Mouse (Mus musculus): ENCODE data around the gene 6820408C15Rik. TPM values are rescaled to one million over a fixed set of nuclear protein-coding genes. Genes with fewer than 3 reads are reported as not detected.
"Not testable (repeated sequence)": the region's sequence is repeated elsewhere in the genome, so short reads cannot be mapped to it uniquely, and the experiment has no call there.

Gene 6820408C15Rik
- polyA plus RNA-seq, 1 experiment from 2014 or later: 0.21 TPM

DNA sequence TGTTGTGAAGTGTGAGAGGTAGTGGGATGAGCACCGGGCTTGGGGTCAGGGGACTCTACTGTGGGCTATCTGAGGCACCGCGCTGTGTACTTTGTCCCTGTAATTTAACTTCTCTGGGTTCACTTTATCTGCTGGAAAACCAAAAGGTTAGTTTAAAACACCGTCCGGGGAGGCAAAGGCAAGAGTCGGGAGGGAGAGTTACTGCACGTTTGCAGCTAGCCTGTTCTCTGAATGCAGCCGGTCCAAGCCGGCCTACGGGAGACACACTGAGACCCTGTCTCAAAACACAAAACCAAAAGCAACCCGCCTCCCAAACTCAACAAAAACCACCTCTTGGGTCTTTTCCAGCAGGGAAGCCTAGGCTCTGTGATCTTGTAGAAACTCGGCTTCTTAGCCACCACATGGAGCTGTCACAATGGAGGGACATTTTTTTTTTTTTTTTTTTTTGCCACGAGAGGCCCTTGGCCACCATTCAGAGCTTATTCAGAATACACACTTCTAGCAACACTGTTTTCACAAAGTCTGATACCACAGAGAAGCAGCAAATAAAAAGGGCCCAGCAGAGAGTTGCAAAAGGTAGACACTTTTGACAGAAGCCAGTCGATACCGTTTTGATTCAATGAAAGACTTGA lies 2.7 kb upstream of the 6820408C15Rik start:
- WGBS (ENCODE audit: insufficient replicate concordance): 21% methylated on average over 15 of the region's 15 CpGs
- Histone ChIP-seq H3K4me3 (replicated peaks) (peak overlapping the region; percentile 96), H3K4me1 (replicated peaks) (peaks cover 53% of the 10 kb centered on the region), H3K9ac (peak overlapping the region; percentile 97), H3K36me3 (peaks cover 15% of the 10 kb centered on the region), H3K27ac (peak overlapping the region; percentile 88), H3K9me3 (replicated peaks) (0 out of 2 replicates have a peak, but pooled peaks cover 3% of the 10 kb centered on the region), H3K4me2 (peak overlapping the region; percentile 87), H3K27me3 (no peaks in the 10 kb centered on the region)
- DNase-seq: no peak
- ATAC-seq (ENCODE audit: low read depth): no peak

DNA sequence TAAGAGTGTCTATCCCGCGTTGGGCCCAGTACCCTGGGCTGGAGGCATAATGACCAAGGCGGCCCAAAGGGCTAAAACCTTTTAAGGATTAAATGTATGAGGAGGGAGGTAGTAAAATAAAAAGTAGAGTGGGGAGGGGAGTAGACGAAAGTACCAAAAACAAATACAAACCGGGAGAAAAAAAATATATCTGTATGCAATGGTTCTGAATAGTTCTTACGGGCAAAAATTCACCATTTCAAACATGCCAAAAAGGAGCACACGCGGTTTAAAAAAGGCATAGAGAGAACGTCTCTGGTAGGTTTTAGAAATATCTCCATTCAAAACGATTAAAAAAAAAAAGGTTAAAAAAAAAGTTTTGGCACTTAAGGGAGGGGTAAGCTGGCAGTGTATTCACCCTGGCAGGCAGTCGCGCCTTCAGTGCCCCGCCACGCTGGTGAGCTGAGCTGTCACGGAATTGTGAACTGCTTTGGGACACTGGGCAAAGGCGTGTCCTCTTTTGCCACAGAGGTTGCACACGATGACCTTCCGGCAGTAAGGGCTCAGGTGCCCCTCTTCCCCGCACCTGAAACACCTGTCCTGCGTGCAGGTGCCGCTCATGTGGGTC lies 2.1 kb upstream of the 6820408C15Rik start:
- H3K27ac ChIP-seq: peak overlapping the region; percentile 88
- H3K9me3 ChIP-seq (replicated peaks): 0 out of 2 replicates have a peak, but pooled peaks cover 3% of the 10 kb centered on the region
- H3K36me3 ChIP-seq: peaks cover 15% of the 10 kb centered on the region
- peaks cover 53% of the 10 kb centered on the region for H3K4me1 ChIP-seq (replicated peaks)
- peak overlapping the region; percentile 97 for H3K9ac ChIP-seq
- 4% methylated on average over 21 of the region's 21 CpGs for WGBS (ENCODE audit: insufficient replicate concordance)
- peak overlapping the region; percentile 96 for H3K4me3 ChIP-seq (replicated peaks)
- ATAC-seq (ENCODE audit: low read depth): peak; percentile 47
- peak overlapping the region; percentile 87 for H3K4me2 ChIP-seq
- no peak for DNase-seq
- H3K27me3 ChIP-seq: no peaks in the 10 kb centered on the region

- Histone ChIP-seq H3K4me2 (peak overlapping the region; percentile 87), H3K9me3 (replicated peaks) (0 out of 2 replicates have a peak, but pooled peaks cover 3% of the 10 kb centered on the region), H3K4me1 (replicated peaks) (peaks cover 53% of the 10 kb centered on the region), H3K36me3 (peaks cover 15% of the 10 kb centered on the region), H3K27ac (peak overlapping the region; percentile 88), H3K9ac (peak overlapping the region; percentile 97), H3K27me3 (no peaks in the 10 kb centered on the region), H3K4me3 (replicated peaks) (peak overlapping the region; percentile 96)
- ATAC-seq (ENCODE audit: low read depth) (peak; percentile 44), DNase-seq (peak; percentile 46)
- under 1% methylated on average over 80 of the region's 86 CpGs for WGBS (ENCODE audit: insufficient replicate concordance)
Observed at GRCm38 (mm10) chr2:152413765-152414584, 1.4 kb upstream of the 6820408C15Rik start.

GRCm38 (mm10) chr2:152414591-152415165 lies 709 bp upstream of the 6820408C15Rik start, which contains the start of gene Zcchc3:
Gene Zcchc3, minus strand, starts transcription at chr2:152415027.
- WGBS (ENCODE audit: insufficient replicate concordance): under 1% methylated on average over 65 of the region's 65 CpGs
- ATAC-seq (ENCODE audit: low read depth): peak; percentile 73
- H3K9ac ChIP-seq: peak within 1 kb of the TSS; percentile 97

GRCm38 (mm10) chr2:152415786-152416185 lies 399 bp downstream of the 6820408C15Rik start:
- Histone ChIP-seq H3K9me3 (replicated peaks) (0 out of 2 replicates have a peak, but pooled peaks cover 3% of the 10 kb centered on the region), H3K4me2 (peak overlapping the region; percentile 87), H3K9ac (peak overlapping the region; percentile 97), H3K36me3 (peaks cover 15% of the 10 kb centered on the region), H3K4me1 (replicated peaks) (peaks cover 37% of the 10 kb centered on the region), H3K27ac (peak overlapping the region; percentile 88; the same call in 1 of the 2 replicates), H3K4me3 (replicated peaks) (peak overlapping the region; percentile 96), H3K27me3 (no peaks in the 10 kb centered on the region)
- no peak for DNase-seq
- no peak for ATAC-seq (ENCODE audit: low read depth)
- 92% methylated on average over 3 of the region's 3 CpGs for WGBS (ENCODE audit: insufficient replicate concordance)

More at GRCm38 (mm10) chr2:152414591-152415165, 709 bp upstream of the 6820408C15Rik start, which contains the start of gene Zcchc3:
- DNase-seq: peak; percentile 72
- Histone ChIP-seq H3K27ac (peak within 1 kb of the TSS; percentile 88), H3K4me2 (peak within 1 kb of the TSS; percentile 87), H3K4me1 (replicated peaks) (peaks cover 48% of the 10 kb centered on the region), H3K9me3 (replicated peaks) (0 out of 2 replicates have a peak, but pooled peaks cover 3% of the 10 kb centered on the region), H3K36me3 (peaks cover 15% of the 10 kb centered on the region), H3K4me3 (replicated peaks) (peak within 1 kb of the TSS; percentile 96), H3K27me3 (no peaks in the 10 kb centered on the region)

DNA sequence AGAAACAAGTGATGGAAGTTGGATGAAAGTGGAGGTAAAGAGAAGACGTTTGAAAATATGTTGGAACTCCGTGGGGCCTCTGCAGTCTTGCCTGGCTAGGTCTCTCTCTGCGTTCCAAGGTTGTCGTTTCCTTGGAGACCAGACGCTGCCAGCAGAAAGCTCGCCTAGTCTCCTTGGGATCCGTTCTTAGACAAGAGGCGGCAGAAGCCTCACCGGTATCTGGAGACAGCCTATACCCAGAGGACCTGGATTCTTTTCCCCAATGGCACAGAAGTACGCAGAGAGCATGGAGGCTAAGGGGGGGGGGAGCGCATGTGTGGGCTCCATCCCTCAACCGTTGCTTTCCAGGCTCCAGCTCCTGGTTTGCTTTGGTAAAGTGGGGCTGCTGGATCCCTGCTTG lies 12.1 kb downstream of the 6820408C15Rik start:
- H3K4me3 ChIP-seq (replicated peaks): no peak overlapping the region
- no peaks in the 10 kb centered on the region for H3K36me3 ChIP-seq
- no peaks in the 10 kb centered on the region; the same call in 1 of the 2 replicates for H3K27me3 ChIP-seq
- no peak overlapping the region for H3K27ac ChIP-seq
- WGBS (ENCODE audit: insufficient replicate concordance): 30% methylated on average over 12 of the region's 12 CpGs
- no peak for ATAC-seq (ENCODE audit: low read depth)
- no peak for DNase-seq
- H3K4me1 ChIP-seq (replicated peaks): no peaks in the 10 kb centered on the region
- H3K9me3 ChIP-seq (replicated peaks): no peaks in the 10 kb centered on the region
- H3K4me2 ChIP-seq: no peak overlapping the region
- no peak overlapping the region for H3K9ac ChIP-seq

GRCm38 (mm10) chr2:152428481-152428880 lies 13.1 kb downstream of the 6820408C15Rik start:
- not testable (repeated sequence) for H3K36me3 ChIP-seq; H3K4me3 ChIP-seq (replicated peaks); H3K9me3 ChIP-seq (replicated peaks); H3K4me1 ChIP-seq (replicated peaks); H3K27ac ChIP-seq; DNase-seq; H3K27me3 ChIP-seq; H3K9ac ChIP-seq; H3K4me2 ChIP-seq; ATAC-seq (ENCODE audit: low read depth)
- WGBS (ENCODE audit: insufficient replicate concordance): 70% methylated on average over 2 of the region's 2 CpGs

DNA sequence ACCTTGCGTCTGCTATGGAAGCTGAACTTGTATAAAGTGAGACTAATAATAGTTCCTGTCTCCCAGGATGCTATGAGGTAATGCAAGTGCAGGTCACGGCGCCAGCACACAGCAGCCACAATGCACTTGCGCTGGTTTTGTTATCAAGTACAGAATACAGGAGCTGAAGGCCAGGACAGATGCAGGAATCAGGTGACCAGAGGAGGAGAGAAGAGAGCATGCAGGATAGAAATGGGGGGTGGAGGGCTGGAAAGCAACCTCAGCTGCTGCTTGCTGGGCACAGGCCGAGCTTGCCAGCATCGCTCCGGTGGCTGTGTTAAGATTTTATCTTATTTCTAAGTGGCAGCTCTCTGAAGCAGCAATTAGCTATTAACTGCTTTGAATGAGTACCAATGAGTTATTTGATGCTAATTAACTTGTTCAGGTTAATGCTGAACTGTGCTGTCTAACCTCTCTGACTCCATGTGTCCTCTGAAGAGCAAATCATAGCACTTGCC lies 21.1 kb downstream of the 6820408C15Rik start:
- 59% methylated on average over 7 of the region's 7 CpGs for WGBS (ENCODE audit: insufficient replicate concordance)
- Histone ChIP-seq H3K27ac (no peak overlapping the region), H3K9ac (no peak overlapping the region), H3K4me2 (no peak overlapping the region), H3K27me3 (no peaks in the 10 kb centered on the region), H3K9me3 (replicated peaks) (no peaks in the 10 kb centered on the region), H3K4me3 (replicated peaks) (no peak overlapping the region), H3K36me3 (no peaks in the 10 kb centered on the region), H3K4me1 (replicated peaks) (peaks cover 19% of the 10 kb centered on the region)
- ATAC-seq (ENCODE audit: low read depth): no peak
- no peak for DNase-seq

- H3K27me3 ChIP-seq: no peaks in the 10 kb centered on the region
- 2% methylated on average over 23 of the region's 23 CpGs for WGBS (ENCODE audit: insufficient replicate concordance)
- peak; percentile 64 for DNase-seq
- H3K9me3 ChIP-seq (replicated peaks): no peaks in the 10 kb centered on the region
- peak overlapping the region; percentile 51 for H3K4me3 ChIP-seq (replicated peaks)
- H3K4me2 ChIP-seq: peak overlapping the region; percentile 72
- H3K36me3 ChIP-seq: no peaks in the 10 kb centered on the region
- H3K4me1 ChIP-seq (replicated peaks): peaks cover 19% of the 10 kb centered on the region
- no peak overlapping the region for H3K9ac ChIP-seq
- no peak overlapping the region for H3K27ac ChIP-seq
- peak; percentile 60 for ATAC-seq (ENCODE audit: low read depth)
Observed at GRCm38 (mm10) chr2:152436983-152437860, 21.8 kb downstream of the 6820408C15Rik start.

DNA sequence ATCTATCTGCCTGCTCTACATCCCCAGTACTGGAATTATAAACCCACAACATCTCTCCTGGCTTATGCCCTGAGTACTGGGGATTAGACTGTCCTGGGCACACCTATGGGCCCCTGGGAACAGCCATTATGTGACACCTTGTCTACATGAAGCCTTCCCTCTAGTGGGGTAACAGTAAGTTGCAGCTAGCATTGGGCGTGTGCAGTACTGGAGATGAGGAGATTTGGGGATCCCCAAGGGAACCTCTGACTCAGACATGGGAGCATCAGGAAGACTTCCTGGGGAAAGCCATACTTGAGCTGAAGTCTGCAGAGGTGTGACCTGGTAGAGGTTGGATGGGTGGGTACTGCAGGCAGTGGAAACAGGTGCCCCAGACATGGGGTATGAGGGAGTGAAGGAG lies 23.6 kb downstream of the 6820408C15Rik start:
- WGBS (ENCODE audit: insufficient replicate concordance): 58% methylated on average over 1 of the region's 1 CpGs
- Histone ChIP-seq H3K27ac (no peak overlapping the region), H3K4me2 (no peak overlapping the region), H3K27me3 (no peaks in the 10 kb centered on the region), H3K4me1 (replicated peaks) (peaks cover 19% of the 10 kb centered on the region), H3K9ac (no peak overlapping the region), H3K9me3 (replicated peaks) (no peaks in the 10 kb centered on the region), H3K4me3 (replicated peaks) (no peak overlapping the region), H3K36me3 (no peaks in the 10 kb centered on the region)
- ATAC-seq (ENCODE audit: low read depth): no peak
- DNase-seq: no peak
